Mouse (Mus musculus) pancreas, adult 10 weeks (tissue): ENCODE data around the gene Eif4g3. TPM values are rescaled to one million over a fixed set of nuclear protein-coding genes. Genes with fewer than 3 reads are reported as not detected.

Source experiments
- polyA plus RNA-seq: library from polyadenylated mRNA; stranded (reverse); fragments of 350-450 nt; fragmentation: Illumina TruSeq; extraction: RNeasy Lipid Tissue Mini Kit (QIAGEN cat#74804); gene quantifications from one replicate; pipeline ENCODE4 v1.2.3, GENCODE M21; 2015; ENCODE audit warnings: low read depth, low replicate concordance; ENCODE audit not compliant: insufficient read depth

The Eif4g3 gene
- polyA plus RNA-seq: 17.8 TPM

DNA sequence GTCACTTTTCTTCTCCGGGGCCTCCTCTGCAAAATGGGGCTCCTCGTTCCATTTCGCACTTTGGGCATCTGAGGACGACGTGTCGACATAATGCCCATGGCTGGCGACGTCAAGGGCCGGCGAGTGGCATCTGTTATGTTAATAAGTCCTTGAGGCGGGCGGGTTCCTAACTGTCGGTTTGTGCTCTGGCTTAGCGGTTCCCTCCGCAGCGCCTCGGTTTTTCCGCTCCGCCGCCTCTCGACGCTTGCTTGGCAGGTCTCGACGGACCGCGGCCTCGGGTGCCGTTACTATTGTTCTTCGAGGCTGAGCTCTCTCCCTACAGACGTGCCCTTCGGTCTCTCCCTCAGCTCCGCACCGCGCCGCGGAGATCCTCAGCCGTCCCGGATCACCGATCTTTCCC, at the start of gene Eif4g3:
Gene Eif4g3, plus strand, starts transcription at position 133 of the 400 bp plus-strand sequence.

DNA sequence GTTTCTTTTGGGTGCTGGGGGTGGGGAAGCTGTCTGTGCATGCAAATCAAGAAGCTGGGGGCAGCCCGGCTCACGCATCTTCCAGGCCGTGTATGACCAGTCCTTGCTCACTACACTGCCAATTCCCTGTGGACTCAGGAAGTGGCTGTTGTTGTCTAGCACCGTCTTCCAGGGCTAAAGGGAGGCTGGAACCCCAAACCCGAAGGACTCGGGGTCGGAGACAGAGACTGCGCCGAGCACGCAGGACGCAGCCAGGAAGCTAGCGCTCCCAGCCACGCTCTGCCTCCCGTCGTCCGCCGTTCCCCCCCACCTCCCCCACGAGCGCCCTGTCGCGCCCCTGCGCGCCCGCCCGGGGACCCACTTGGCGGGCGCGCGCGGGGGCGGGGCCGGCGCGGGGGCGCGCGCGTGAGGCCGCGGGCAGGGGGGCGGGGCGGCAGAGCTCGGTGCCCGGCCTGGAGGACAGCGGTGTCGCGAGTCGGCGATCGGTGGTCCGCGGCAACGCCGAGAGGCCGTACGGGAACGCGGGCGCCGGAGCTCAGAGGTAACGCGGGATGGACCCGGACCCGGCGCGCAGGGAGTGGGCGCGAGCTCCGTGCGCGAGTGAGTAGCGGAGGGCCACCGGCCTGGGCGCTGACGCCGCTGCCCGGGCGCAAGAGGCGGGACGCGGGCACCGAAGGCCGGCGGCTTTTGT, 223.5 kb downstream of the Eif4g3 start, which contains the start of gene Hp1bp3:
Gene Hp1bp3, plus strand, starts transcription at position 97 of the 691 bp plus-strand sequence.

GRCm38 (mm10) chr4:138250088-138250960, 257.5 kb downstream of the Eif4g3 start, which contains the start of the genes Sh2d5 and Kif17:
Gene Sh2d5, plus strand, starts transcription at chr4:138250403.
Gene Kif17, plus strand, starts transcription at chr4:138250435.

Other genes starting within 250 kb of the Eif4g3 start
- gene Alpl, start 196.6 kb upstream of the Eif4g3 start, polyA plus RNA-seq: 3.6 TPM
- gene Ece1, start 130.8 kb upstream of the Eif4g3 start, polyA plus RNA-seq: 30.1 TPM
- gene Hp1bp3, start 223.3 kb downstream of the Eif4g3 start, polyA plus RNA-seq: 32.4 TPM